Mouse (Mus musculus) kidney, adult 11 months (tissue): ENCODE results near the gene Slc16a7.

Experiments used
- DNase-seq: peaks from one replicate; pipeline ENCODE4 v3.0.0; 2022

Gene Slc16a7

DNA sequence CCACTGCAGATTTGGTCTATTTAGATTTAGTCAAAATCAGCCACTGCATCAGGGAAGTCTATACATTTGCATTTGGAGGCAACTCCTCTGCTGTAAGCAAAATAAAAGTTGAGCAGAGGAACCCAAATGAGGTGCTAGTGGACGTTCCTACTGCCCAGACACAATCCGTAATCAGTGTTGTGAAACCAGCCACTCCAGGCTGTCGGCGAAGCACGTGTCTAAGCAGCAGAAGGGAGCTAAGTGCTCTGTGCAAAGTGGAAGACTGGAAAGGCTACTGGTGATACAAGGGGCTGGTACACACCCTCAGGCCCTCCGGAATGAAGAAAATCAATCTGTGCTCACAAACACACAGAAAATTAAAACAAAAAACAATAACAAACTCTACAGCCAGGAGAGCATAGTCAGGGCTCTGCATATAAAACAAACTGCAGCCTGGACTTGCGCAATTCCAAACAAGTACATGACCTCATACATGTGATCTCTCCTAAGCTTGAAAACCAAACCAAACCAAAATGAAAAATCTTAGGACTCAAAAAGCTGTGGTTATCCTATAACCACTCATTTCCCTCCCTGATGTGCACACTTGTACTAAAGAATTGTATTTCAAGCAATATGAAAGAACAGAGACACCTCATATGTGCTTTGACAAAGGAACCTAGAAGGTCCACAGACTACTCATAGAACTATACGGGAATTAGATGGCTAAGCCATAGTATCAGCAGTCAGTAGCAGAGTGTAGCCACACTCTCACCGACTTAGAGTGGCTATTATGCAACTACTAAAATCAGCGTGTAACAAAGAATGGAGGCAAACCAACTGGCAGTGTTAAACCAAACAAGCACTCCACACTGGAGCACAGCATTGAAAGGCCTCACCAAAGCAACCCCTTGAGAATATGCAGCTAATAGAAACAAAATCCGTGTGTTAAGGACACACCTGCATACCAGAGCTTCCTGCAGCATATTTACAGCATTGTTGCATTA is 67.5 kb downstream of the Slc16a7 start:
- DNase-seq = no peak

GRCm38 (mm10) chr10:125317317-125317716 is 71.9 kb downstream of the Slc16a7 start:
- no peak for DNase-seq

GRCm38 (mm10) chr10:125310855-125311254 is 78.4 kb downstream of the Slc16a7 start:
- no peak for DNase-seq

- no peak for DNase-seq
These were observed 91.2 kb downstream of the Slc16a7 start for GRCm38 (mm10) chr10:125298036-125298435.

- no peak for DNase-seq
These were observed 98.9 kb downstream of the Slc16a7 start for GRCm38 (mm10) chr10:125290320-125290719.

- DNase-seq = no peak
These were observed 100.7 kb downstream of the Slc16a7 start for GRCm38 (mm10) chr10:125288560-125288959.

- no peak for DNase-seq
These were observed 103.9 kb downstream of the Slc16a7 start for GRCm38 (mm10) chr10:125285386-125285785.

DNA sequence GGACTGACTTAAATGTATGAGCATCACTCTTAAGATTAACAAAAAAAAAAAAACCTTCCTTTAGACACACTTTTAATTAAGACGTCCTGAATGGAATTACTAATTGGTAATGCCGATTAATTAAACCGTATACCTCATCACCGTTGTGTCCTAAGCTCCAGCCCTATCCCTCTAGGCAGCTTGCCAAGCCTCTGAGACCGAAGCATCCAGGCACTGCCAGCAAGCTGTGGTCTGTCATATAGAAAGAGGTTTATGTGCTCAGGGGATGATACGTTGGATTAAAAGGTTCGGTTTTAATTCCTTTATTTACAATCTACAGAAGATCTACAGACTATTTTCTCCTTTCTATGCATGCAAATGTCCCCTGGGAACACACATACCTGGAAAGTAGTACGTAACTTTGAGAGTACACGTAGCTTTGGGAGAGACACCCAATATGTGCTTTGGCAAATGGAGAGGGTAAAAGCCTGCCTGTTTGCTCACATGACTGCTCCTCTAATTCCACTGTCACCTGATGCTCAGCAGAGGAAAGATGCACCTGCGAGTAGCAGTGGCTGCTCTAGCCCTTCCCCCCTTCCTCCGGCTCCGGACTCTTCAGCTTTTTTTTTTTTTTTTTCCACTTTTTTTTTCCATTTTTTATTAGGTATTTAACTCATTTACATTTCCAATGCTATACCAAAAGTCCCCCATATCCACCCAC is 114.0 kb downstream of the Slc16a7 start:
- no peak for DNase-seq

- DNase-seq = no peak
These were observed 114.6 kb downstream of the Slc16a7 start for GRCm38 (mm10) chr10:125274519-125275148.

- DNase-seq = no peak
These were observed 115.5 kb downstream of the Slc16a7 start for GRCm38 (mm10) chr10:125273759-125274158.

GRCm38 (mm10) chr10:125271448-125271847 is 117.8 kb downstream of the Slc16a7 start:
- no peak for DNase-seq

- DNase-seq = no peak
These were observed 119.0 kb downstream of the Slc16a7 start for GRCm38 (mm10) chr10:125270266-125270665.

GRCm38 (mm10) chr10:125266322-125266721 is 122.9 kb downstream of the Slc16a7 start:
- DNase-seq = no peak

GRCm38 (mm10) chr10:125265901-125266300 is 123.4 kb downstream of the Slc16a7 start:
- no peak for DNase-seq

DNA sequence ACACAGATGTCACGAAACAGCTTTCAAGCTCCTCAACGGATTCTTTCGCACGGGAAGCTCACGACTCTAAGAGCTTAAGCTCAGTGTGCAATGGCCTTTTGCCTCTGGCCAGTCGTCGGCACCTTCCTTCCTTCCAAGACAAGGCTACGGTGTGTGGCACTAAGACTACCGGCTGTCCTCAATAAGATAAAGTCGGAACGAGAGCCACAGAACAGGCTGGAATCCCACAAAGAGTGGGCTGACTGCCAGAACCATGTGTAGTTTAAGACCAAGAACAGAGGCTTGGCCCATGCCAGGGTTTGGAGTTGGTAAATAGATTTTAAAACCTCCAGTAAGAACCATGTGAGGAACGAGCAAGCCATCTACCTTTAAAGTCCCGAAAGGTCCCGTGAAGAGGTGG is 123.8 kb downstream of the Slc16a7 start:
- no peak for DNase-seq

- peak; percentile 28 for DNase-seq
These were observed 124.3 kb downstream of the Slc16a7 start for GRCm38 (mm10) chr10:125264938-125265337.

GRCm38 (mm10) chr10:125255904-125256303 is 133.4 kb downstream of the Slc16a7 start:
- no peak for DNase-seq

DNA sequence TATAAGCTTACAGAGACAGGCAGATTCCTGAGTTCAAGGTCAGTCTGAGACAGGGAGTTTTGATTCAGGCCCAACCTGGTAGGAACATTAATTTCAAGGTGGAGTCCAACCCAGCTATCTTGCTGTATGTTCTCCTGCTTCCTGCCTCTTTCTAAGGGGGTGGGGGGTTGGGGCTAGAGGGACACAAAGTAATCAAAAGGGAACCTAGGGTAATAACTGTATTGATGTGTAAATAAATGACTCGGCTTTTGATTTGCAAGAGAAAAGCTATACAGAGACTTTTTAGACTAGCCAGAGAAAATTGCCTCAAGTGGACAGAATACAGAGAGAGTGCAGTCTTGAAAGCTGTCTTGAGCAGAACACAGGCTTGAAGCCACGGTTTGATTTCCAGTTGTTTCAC is 174.7 kb downstream of the Slc16a7 start:
- no peak for DNase-seq

DNA sequence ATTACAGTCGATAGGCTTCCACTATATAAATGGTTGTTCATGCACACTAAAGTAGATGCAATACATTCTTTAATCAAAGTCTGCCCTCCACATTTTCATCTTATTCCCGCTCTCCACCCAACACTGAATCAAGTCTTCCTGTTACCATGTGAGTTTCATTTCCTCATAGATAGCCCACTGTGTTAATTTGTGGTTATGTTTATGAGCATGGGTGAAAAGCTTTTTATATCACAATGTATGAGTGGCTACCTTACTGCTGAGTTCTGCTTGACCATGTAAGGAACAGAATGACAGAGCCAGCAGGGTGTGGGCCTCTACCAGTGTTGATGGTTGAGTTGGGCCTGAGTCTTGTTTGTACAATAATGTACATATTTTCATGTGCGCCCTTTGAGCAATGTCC is 175.5 kb downstream of the Slc16a7 start:
- DNase-seq = no peak

- no peak for DNase-seq
These were observed 201.7 kb downstream of the Slc16a7 start for GRCm38 (mm10) chr10:125187544-125187943.

GRCm38 (mm10) chr10:125185387-125185786 is 203.9 kb downstream of the Slc16a7 start:
- no peak for DNase-seq

DNA sequence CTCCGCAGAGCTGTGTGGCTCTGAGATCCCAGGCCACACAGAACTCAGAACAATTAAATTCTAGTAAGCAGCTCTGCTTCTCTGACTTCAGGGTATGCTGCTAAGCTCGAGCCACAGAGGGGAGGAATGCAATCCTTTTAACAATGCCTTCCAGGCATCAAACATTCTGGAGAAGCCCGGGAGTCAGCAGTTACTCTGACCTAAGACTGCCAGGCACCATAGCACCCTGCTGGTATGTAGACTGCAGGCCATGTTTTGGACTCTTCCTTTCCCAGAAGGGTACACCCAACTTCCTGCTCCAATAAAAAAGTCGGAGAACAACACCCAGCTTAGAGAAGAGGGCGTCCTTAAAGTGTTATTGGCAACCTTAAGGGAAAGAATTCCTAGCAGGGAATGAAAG is 205.1 kb downstream of the Slc16a7 start:
- DNase-seq = no peak

GRCm38 (mm10) chr10:125182545-125182944 is 206.7 kb downstream of the Slc16a7 start:
- DNase-seq = no peak
